Mouse (Mus musculus) gastrocnemius, postnatal 14 days (tissue): ENCODE measurements around the gene Fbxw2. TPM values are rescaled to one million over a fixed set of nuclear protein-coding genes. Genes with fewer than 3 reads are reported as not detected.
A peak's percentile ranks its signal among the peaks of the same experiment; 100 is the strongest.
"Not testable (repeated sequence)": the region's sequence is repeated elsewhere in the genome, so short reads cannot be mapped to it uniquely, and the experiment has no call there.

Experiments
- DNase-seq: peaks from one replicate; pipeline ENCODE4 v3.0.0; 2021; ENCODE audit warnings: mixed read lengths
- intact Hi-C: fragments of 180-260 bp; cut with DNase I; formaldehyde crosslinking; loops from one replicate; pipeline ENCODE4 v1.15.1; 2025; ENCODE audit warnings: low total_unique reads
- long read RNA-seq, 2 experiments: library from polyadenylated mRNA; stranded (forward); transcript quantifications; one replicate each; pipeline ENCODE4 v2.0.0; 2021
- total RNA-seq, 2 experiments: library from RNA; stranded (reverse); gene quantifications; 2 replicates each; pipeline ENCODE4 v1.2.3; 2021

The Fbxw2 gene
- total RNA-seq, result 10 to 100 TPM; 43.5 to 48.3 TPM
- long read RNA-seq, experiment 1, transcript Fbxw2-206 (8 exons, 1,923 nt), result major isoform, 8 of 25 reads
- long read RNA-seq, experiment 1, partial matches to known transcripts, result 1 of 25 reads
- long read RNA-seq, experiment 1, other reads (novel, unspliced or antisense), result 7 of 25 reads
- long read RNA-seq, experiment 2, transcript Fbxw2-202 (8 exons, 1,838 nt), result minor isoform, 5 of 33 reads
- long read RNA-seq, experiment 2, transcript Fbxw2-206 (8 exons, 1,923 nt), result major isoform, 7 of 33 reads
- long read RNA-seq, experiment 2, transcript Fbxw2-208 (4 exons, 1,930 nt), result minor isoform, 5 of 33 reads
- long read RNA-seq, experiment 2, partial matches to known transcripts, result 4 of 33 reads
- long read RNA-seq, experiment 2, other reads (novel, unspliced or antisense), result 7 of 33 reads

DNA sequence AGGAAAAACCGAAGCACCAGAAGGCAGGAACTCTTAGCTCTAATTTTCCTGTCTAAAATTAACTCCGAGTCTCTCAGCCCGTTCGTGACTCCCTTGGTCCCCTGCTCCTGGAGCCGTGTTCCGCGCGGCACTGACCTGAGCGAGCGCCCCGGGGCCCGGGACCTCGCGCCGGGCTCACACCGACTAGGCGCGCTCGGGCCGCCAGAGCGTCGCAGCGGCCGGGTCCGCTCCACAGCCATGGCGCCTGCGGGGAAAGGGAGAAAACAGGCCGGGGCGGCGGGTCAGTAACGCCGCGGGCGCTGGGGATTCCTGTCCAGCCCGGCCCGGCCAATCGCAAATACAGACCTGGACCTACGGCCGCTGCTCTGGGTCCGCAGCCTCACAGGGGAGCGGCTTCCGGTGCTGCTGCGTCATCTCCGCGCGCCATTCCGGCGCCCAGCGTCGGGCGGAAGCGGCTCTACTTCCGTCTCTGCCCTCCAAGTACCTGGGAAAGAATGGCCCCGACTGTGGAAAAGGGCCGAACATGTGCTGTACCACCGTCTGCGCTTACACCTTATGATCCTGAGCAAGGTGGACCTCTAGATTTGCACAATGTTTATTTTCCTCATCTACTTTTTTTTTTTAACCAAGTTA is at the start of gene Fbxw2:
TSS of gene Fbxw2 (minus strand) at position 485 of the 633 bp plus-strand sequence.
- intact Hi-C loops, result no loop called here
- DNase-seq, result peak; percentile 93

DNA sequence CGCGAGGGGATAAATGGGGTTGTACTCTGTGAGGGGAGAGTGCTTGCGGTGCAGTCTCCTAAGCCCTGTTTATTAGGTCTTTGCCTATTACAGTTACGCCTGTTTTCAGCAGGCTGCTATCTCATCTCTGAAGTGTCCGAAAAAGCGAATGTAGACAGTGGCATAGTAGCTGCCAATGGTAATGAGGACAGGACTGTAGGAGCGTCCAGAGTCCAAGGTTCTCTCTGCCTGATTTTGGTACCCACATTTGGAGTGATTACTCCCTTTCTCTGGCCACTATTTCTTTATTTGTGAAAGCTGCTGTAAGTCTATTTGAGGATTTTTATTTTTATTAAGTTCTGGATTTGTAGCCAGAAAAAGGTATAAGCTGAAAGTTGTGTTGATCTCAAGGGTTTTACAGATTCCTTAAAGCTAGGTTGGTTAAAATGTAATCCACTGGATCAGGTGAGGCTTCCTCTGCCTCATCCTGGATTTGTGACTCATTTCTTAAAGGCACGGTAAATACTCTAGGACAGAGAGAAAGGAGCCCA is 48.8 kb upstream of the Fbxw2 start, which contains the start of gene Psmd5:
TSS of gene Psmd5 (minus strand) at position 153 of the 530 bp plus-strand sequence.
- intact Hi-C loops, result no loop called here
- no peak for DNase-seq

DNA sequence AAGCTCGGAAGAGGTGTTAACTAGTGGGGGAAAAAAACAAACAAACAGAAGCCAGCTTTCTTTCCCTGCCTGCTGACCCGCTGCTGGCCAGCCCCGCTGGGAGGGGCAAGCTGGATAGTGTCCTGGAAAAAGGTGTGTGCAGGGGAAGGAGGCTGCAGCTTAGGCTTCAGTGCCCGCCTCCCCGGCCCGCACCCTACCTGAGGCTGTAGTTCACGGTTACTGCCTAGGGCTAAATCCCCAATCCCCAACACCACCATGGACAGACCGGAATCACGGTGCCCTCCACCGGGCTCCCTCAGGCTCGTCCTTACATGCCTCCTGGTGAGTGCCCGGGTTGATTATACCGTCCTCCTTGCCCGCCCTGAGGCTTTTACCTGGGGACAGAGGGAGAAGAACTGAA is 48.2 kb upstream of the Fbxw2 start, which contains the start of gene Cutal:
TSS of gene Cutal (plus strand) at position 126 of the 400 bp plus-strand sequence.
- intact Hi-C loops, result no loop called here
- no peak for DNase-seq

DNA sequence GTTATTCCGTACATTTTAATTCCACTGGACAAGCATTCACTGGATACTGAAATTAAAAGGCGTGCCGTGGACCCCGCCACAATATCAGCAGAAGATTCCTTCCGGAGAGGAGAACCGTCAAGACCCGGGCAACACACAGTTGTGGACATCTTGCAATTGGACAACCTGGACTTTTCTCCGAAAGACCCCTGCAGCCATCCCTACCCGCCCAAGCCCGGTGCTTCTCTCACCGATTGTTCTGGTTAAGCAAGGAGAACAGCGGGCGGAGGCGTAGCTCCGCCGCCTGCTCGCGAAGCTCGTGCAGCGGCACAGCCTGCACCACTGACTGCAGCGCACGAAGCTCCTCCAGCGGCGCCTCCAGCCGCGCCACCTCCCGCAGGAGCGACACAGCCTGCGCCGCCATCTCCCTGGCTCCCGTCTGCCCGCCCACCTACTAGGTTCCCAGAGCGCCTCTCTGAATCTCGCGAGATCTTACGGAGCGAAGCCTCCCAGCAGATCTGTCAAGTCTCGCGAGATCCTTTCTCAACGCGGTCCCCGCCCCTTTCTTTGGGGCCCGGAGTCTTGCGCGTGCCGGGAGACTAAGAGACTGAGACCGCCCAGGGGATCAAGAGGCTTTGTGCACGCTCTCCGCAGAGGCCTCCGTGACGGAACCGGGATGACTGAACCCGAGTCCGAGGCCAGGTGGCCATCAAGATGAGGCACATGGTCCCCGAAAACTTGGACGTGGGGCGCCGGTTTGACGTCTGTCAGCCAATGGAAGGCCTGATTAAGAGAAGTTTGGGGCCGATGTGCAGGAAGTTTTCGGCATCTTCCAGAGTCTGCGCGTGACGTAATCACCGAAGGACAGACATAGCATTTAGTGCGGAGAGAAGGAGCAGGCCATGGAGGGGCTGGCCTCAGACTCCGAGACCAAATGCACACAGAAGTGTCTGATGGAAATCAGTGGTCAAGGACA is 44.7 kb upstream of the Fbxw2 start:
- peak; percentile 93 for DNase-seq
- intact Hi-C loops, result no loop called here

- DNase-seq, result no peak
- intact Hi-C loops, result no loop called here
These were observed 43.6 kb upstream of the Fbxw2 start for GRCm38 (mm10) chr2:34869680-34870079.

GRCm38 (mm10) chr2:34857728-34858127 is 31.6 kb upstream of the Fbxw2 start:
- DNase-seq, result no peak
- intact Hi-C loops, result no loop called here

GRCm38 (mm10) chr2:34855265-34855664 is 29.2 kb upstream of the Fbxw2 start:
- intact Hi-C loops, result no loop called here
- DNase-seq, result no peak

- DNase-seq, result no peak
- intact Hi-C loops, result no loop called here
These were observed 21.6 kb upstream of the Fbxw2 start for GRCm38 (mm10) chr2:34847702-34848101.

DNA sequence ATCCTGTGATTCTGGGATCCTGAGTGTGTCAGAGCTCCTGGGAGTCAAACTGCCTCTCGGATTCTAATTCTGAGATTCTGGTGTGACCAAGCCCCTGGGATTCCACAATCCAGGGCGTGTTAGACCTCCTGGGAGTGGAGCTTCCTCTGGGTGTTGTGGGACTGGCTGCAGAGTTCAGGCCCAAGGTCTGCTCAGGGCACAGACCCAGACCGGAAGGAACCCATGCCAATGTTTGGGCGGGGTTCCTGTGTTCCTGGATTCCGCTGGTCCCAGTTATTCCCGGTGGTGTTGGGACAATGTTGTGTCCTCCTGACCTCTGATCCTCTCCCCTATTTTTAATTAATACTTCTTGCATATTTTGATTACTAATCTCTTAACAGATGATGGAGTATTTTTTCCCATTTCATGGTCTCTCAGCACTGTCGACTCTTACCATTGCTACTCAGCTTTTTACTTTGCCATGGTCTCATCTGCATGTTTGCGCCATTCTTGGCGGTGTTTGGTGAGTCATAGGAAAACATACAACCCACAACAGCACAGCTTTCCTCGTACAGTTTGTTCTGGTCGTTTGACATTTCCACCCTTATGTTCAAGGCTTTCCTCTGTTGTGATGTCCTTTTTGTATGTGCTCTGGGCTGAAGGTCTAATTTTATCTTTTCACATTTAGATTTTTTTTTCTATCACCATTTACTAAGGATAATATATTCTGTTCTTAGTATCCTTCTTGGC is 17.3 kb upstream of the Fbxw2 start:
- peak; percentile 39 for DNase-seq
- intact Hi-C loops, result no loop called here

DNA sequence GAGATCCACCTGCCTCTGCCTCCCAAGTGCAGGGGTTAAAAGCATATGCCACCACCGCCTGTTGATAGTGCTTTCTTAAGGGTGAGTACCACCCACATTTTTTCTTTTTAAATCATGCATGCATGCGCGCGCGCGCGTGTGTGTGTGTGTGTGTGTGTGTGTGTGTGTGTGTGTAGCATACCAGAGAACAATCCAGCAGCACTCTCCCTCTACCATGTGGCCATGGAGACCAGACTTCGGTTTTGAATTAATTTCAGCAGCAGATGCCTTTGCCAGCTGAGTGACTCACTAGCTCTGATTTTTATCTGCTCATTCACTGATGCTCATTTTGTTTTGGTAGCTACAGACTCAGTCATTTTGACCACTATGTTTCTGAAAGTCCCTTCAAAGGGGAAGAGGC is 15.6 kb upstream of the Fbxw2 start:
- intact Hi-C loops, result no loop called here
- DNase-seq, result no peak

DNA sequence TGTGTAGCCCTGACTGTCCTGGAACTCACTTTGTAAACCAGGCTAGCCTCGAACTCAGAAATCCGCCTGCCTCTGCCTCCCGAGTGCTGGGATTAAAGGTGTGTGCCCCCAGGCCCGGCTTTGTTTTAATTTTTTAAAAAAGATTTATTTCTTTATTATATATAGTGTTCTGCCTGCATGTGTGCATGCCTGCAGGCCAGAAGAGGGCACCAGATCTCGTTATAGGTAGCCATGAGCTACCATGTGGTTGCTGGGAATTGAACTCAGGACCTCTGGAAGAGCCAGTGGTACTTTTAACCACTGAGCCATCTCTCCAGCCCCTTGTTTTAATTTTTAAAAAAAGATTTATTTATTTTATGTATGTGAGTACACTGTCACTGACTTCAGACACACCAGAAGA is 14.0 kb upstream of the Fbxw2 start:
- DNase-seq, intact Hi-C loops: not testable (repeated sequence)

GRCm38 (mm10) chr2:34835669-34836068 is 9.6 kb upstream of the Fbxw2 start:
- intact Hi-C loops, result no loop called here
- DNase-seq, result no peak

- no peak for DNase-seq
- intact Hi-C loops, result no loop called here
These were observed 7.5 kb upstream of the Fbxw2 start for GRCm38 (mm10) chr2:34833624-34834023.

GRCm38 (mm10) chr2:34832766-34833457 is 6.8 kb upstream of the Fbxw2 start, which contains the start of gene Gm34653:
TSS of gene Gm34653 (plus strand) at chr2:34833007.
- DNase-seq, intact Hi-C loops: not testable (repeated sequence)

DNA sequence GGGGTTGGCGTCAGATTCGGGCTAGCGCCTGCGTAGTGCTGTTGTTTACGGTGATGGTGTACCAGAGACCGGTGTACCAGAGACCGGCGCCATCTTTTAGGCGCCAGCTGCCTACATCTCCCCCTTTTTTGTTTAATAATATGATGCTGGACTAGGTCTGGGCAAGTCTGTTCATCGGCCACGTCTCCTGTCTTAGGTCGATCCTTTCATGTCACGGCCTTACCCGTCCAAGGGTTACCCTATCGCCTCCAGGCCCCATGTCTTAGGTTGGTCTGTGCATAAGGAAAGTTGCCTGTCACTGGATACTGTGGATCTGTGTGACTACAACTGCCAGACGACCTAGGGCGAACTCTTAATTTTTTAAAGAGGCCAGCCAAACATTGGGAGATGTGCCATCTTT is 4.0 kb upstream of the Fbxw2 start:
- DNase-seq, intact Hi-C loops: not testable (repeated sequence)

- intact Hi-C loops, result no loop called here
- no peak for DNase-seq
These were observed 1.9 kb upstream of the Fbxw2 start for GRCm38 (mm10) chr2:34828026-34828425.

DNA sequence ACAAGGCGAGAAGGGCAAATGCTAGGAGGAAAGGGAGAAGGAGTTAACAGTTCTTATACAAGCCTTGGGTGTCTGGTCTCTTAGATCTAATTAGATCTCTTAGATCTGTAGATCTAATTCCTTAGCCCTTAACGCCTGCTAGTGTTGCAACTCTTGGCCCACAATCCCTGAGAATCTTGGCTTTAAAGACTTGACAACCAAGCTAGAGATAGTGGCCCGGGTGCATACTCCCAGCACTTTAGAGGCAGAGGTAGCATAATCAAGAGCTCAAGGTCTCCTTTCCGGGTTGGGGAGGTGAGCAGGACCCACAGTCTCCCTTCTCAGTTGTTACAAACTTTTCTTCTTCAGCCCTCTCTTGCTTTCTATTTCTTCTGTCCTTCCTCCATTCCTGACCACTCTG is 1.5 kb upstream of the Fbxw2 start:
- DNase-seq, result no peak
- intact Hi-C loops, result no loop called here
